Mouse (Mus musculus): ENCODE data around the gene Pacsin2. TPM values are rescaled to one million over a fixed set of nuclear protein-coding genes. Genes with fewer than 3 reads are reported as not detected.
A peak's percentile ranks its signal among the peaks of the same experiment; 100 is the strongest.

The Pacsin2 gene
- polyA plus RNA-seq, 1 experiment from 2014 or later = 24.3 TPM

DNA sequence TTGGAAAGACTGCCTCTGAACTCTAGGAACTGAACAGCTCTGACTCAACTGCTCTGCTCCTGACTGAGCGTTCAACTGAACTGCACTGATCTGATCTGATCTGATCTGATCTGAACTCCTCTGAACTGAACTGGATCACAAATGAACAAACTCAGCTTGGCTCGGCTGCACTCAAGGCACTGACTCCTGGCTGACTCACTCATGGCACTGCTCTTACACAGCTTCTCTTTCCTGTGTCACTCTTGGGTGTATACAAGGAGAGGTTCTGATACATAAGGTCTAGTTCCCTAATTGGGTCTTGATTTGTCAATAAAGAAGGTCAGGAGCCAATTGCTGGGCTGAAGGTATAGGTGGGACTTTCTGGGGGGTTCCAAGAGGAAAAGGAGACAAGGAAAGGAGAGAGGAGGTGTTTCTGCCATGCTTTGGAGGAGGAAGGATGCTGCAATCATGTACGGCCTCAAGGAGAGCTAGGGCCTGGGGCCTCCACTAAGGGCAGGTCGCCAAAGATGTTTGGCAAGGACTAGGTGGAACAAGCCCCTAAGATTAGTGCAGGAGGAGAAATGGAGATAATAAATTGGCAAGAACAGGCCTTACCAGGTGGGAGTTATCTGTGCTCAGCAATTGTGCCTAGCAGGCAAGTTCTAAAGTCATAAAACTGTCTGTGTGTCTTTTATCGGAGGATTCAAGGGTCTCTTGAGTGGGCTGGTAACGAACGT lies 29.6 kb upstream of the Pacsin2 start:
- ATAC-seq (no peak), DNase-seq (no peak)
- 0 out of 2 replicates have a peak, but pooled peaks have one; percentile 12 for TF ChIP-seq EP300 (IDR thresholded peaks at IDR 0.05; ENCODE audit: low read depth)
- TF ChIP-seq CTCF (IDR thresholded peaks at IDR 0.05; ENCODE audit: low read depth) = no peak
- Histone ChIP-seq H3K27me3 (ENCODE audit: insufficient read depth, low read length) (no peaks in the 10 kb centered on the region), H3K4me1 (ENCODE audit: insufficient read depth) (0 out of 2 replicates have a peak, but pooled peaks cover 5% of the 10 kb centered on the region), H3K4me2 (ENCODE audit: low read depth, low read length) (no peak overlapping the region), H3K36me3 (replicated peaks; ENCODE audit: insufficient read depth, low read length) (no peaks in the 10 kb centered on the region), H3K4me3 (ENCODE audit: low read depth, low read length) (no peak overlapping the region), H3K9me3 (ENCODE audit: low read length) (no peaks in the 10 kb centered on the region), H3K9ac (replicated peaks) (no peak overlapping the region), H3K27ac (ENCODE audit: low read depth) (no peak overlapping the region)
- 67% methylated on average over 7 of the region's 7 CpGs for WGBS (ENCODE audit: insufficient replicate concordance)

DNA sequence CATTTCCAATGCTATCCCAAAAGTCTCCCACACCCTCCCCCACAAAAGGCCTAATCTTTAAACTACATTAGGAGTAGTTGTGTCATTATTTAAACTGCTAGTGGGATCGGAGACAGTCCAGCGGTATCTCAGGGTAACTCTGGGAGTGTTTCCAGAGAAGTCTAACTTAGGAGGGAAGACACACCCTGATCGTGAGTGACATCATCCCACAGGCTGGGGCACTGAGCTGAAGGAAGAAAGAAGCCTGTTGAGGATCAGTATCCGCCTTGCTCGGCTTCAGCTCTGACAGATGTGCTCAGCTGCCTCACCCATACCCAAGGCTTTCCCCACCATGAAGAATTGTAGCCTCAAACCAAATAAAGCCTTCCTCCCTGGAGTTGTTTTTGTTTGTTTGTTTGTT lies 27.5 kb upstream of the Pacsin2 start:
- Histone ChIP-seq H3K27ac (ENCODE audit: low read depth) (no peak overlapping the region), H3K36me3 (replicated peaks; ENCODE audit: insufficient read depth, low read length) (no peaks in the 10 kb centered on the region), H3K4me3 (ENCODE audit: low read depth, low read length) (no peak overlapping the region), H3K9ac (replicated peaks) (no peak overlapping the region), H3K4me2 (ENCODE audit: low read depth, low read length) (no peak overlapping the region), H3K27me3 (ENCODE audit: insufficient read depth, low read length) (no peaks in the 10 kb centered on the region), H3K4me1 (ENCODE audit: insufficient read depth) (0 out of 2 replicates have a peak, but pooled peaks cover 5% of the 10 kb centered on the region), H3K9me3 (ENCODE audit: low read length) (no peaks in the 10 kb centered on the region)
- ATAC-seq (no peak), DNase-seq (no peak)
- TF ChIP-seq EP300 (IDR thresholded peaks at IDR 0.05; ENCODE audit: low read depth) = no peak
- TF ChIP-seq CTCF (IDR thresholded peaks at IDR 0.05; ENCODE audit: low read depth) = no peak
- WGBS (ENCODE audit: insufficient replicate concordance) = 77% methylated on average over 5 of the region's 5 CpGs

- Histone ChIP-seq H3K9me3 (ENCODE audit: low read length) (no peaks in the 10 kb centered on the region), H3K27ac (ENCODE audit: low read depth) (no peak overlapping the region), H3K4me2 (ENCODE audit: low read depth, low read length) (no peak overlapping the region), H3K4me3 (ENCODE audit: low read depth, low read length) (no peak overlapping the region), H3K9ac (replicated peaks) (no peak overlapping the region), H3K36me3 (replicated peaks; ENCODE audit: insufficient read depth, low read length) (no peaks in the 10 kb centered on the region), H3K27me3 (ENCODE audit: insufficient read depth, low read length) (no peaks in the 10 kb centered on the region), H3K4me1 (ENCODE audit: insufficient read depth) (0 out of 2 replicates have a peak, but pooled peaks cover 5% of the 10 kb centered on the region)
- WGBS (ENCODE audit: insufficient replicate concordance) = 92% methylated on average over 20 of the region's 20 CpGs
- DNase-seq = no peak
- TF ChIP-seq EP300 (IDR thresholded peaks at IDR 0.05; ENCODE audit: low read depth) (no peak), CTCF (IDR thresholded peaks at IDR 0.05; ENCODE audit: low read depth) (no peak)
- ATAC-seq = no peak
These were observed 25.1 kb upstream of the Pacsin2 start for GRCm38 (mm10) chr15:83489471-83489870.

- Histone ChIP-seq H3K4me3 (ENCODE audit: low read depth, low read length) (no peak overlapping the region), H3K9me3 (ENCODE audit: low read length) (no peaks in the 10 kb centered on the region), H3K9ac (replicated peaks) (no peak overlapping the region), H3K27ac (ENCODE audit: low read depth) (no peak overlapping the region), H3K27me3 (ENCODE audit: insufficient read depth, low read length) (no peaks in the 10 kb centered on the region), H3K36me3 (replicated peaks; ENCODE audit: insufficient read depth, low read length) (no peaks in the 10 kb centered on the region), H3K4me1 (ENCODE audit: insufficient read depth) (no peaks in the 10 kb centered on the region), H3K4me2 (ENCODE audit: low read depth, low read length) (no peak overlapping the region)
- DNase-seq (no peak), ATAC-seq (no peak)
- WGBS (ENCODE audit: insufficient replicate concordance) = 73% methylated on average over 9 of the region's 9 CpGs
- TF ChIP-seq EP300 (IDR thresholded peaks at IDR 0.05; ENCODE audit: low read depth) (no peak), CTCF (IDR thresholded peaks at IDR 0.05; ENCODE audit: low read depth) (no peak)
These were observed 23.2 kb upstream of the Pacsin2 start for GRCm38 (mm10) chr15:83487477-83488115.

DNA sequence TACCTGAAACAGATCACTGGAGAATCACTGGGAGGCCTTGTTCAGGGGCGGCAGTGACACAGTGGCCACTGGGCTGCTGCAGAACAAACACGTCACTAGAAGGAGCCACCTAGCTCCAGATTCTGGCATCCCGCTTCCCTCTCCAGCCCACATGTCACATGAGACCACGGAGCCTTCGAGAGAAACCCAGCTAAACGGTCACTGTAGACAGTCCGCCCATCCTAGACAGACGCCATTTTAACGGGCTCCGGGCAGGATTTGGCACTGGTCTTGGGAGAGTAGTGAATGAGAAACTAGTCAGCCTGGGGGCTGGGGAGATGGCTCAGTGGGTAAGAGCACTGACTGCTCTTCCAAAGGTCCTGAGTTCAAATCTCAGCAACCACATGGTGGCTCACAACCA lies 19.9 kb upstream of the Pacsin2 start:
- no peaks in the 10 kb centered on the region for H3K27me3 ChIP-seq (ENCODE audit: insufficient read depth, low read length)
- DNase-seq = no peak
- ATAC-seq = no peak
- no peak for TF ChIP-seq CTCF (IDR thresholded peaks at IDR 0.05; ENCODE audit: low read depth)
- WGBS (ENCODE audit: insufficient replicate concordance) = 87% methylated on average over 10 of the region's 10 CpGs
- no peak overlapping the region for H3K4me3 ChIP-seq (ENCODE audit: low read depth, low read length)
- H3K36me3 ChIP-seq (replicated peaks; ENCODE audit: insufficient read depth, low read length) = no peaks in the 10 kb centered on the region
- no peak overlapping the region for H3K4me2 ChIP-seq (ENCODE audit: low read depth, low read length)
- no peaks in the 10 kb centered on the region; the same call in 1 of the 2 replicates for H3K4me1 ChIP-seq (ENCODE audit: insufficient read depth)
- H3K27ac ChIP-seq (ENCODE audit: low read depth) = no peak overlapping the region
- no peaks in the 10 kb centered on the region for H3K9me3 ChIP-seq (ENCODE audit: low read length)
- no peak overlapping the region for H3K9ac ChIP-seq (replicated peaks)

- Histone ChIP-seq H3K27me3 (ENCODE audit: insufficient read depth, low read length) (no peaks in the 10 kb centered on the region), H3K9ac (replicated peaks) (no peak overlapping the region), H3K9me3 (ENCODE audit: low read length) (no peaks in the 10 kb centered on the region), H3K4me3 (ENCODE audit: low read depth, low read length) (no peak overlapping the region), H3K36me3 (replicated peaks; ENCODE audit: insufficient read depth, low read length) (no peaks in the 10 kb centered on the region), H3K27ac (ENCODE audit: low read depth) (no peak overlapping the region), H3K4me2 (ENCODE audit: low read depth, low read length) (no peak overlapping the region), H3K4me1 (ENCODE audit: insufficient read depth) (no peaks in the 10 kb centered on the region; the same call in 1 of the 2 replicates)
- ATAC-seq = 0 out of 2 replicates have a peak, but pooled peaks have one; percentile 33
- peak; percentile 74 for TF ChIP-seq CTCF (IDR thresholded peaks at IDR 0.05; ENCODE audit: low read depth)
- no peak for TF ChIP-seq EP300 (IDR thresholded peaks at IDR 0.05; ENCODE audit: low read depth)
- peak; percentile 62 for DNase-seq
- 15% methylated on average over 2 of the region's 2 CpGs for WGBS (ENCODE audit: insufficient replicate concordance)
These were observed 19.1 kb upstream of the Pacsin2 start for GRCm38 (mm10) chr15:83483482-83483881.

All from liver, postnatal 0 days (tissue).